Mouse (Mus musculus): Measurements from ENCODE around the gene Cul7. TPM values are rescaled to one million over a fixed set of nuclear protein-coding genes. Genes with fewer than 3 reads are reported as not detected.

The Cul7 gene
- polyA plus RNA-seq, 1 experiment: 15.4 TPM

DNA sequence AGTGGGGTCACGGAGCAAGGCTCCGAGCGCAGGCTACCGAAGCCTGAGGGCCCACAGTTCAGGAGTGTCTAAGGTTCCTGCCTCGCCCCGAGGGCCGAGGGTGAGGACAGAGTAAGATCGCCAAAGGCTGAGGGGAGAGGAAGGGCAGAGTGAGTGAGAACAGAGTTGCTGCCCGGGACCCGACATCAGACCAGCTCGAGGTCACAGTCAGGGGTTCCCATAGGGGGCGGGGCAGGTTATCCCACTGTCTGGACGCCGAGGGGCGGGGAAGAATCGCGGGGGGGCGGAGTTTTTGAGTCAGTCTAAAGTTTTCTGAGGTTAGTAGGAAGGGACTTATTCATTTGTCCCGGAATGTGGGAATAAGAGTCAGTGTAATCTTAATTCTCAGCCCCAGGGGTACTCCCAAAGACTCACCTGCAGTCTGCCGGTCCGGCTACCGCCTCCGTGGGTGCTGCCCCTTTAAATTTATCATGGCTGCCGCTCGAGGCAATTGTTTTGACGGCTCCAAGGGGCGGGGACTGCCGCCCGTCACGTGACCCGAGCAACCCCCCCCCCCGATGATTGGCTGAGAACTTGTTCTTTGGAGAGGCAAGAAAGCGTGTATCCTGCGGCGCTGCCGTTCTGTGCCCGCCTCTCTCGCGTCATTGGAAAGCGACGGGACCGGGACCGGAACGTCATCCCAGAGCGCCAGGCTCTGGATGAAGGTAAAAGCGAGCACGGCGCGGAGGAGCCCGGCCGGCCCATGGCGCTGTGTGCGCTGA is 4.4 kb upstream of the Cul7 start, which contains the start of the genes Klc4 and Mrpl2:
Gene Klc4, minus strand, starts transcription at position 462 of the 761 bp plus-strand sequence.
Gene Mrpl2, plus strand, starts transcription at position 669 of the 761 bp plus-strand sequence.
- TF ChIP-seq CTCF (IDR thresholded peaks at IDR 0.05; ENCODE audit: low read depth, low read length) (no peak), POLR2A (IDR thresholded peaks at IDR 0.05; ENCODE audit: borderline replicate concordance, low read depth, low read length) (no peak)
- Histone ChIP-seq H3K27ac (ENCODE audit: insufficient read depth, low read depth, low read length) (peak within 1 kb of the TSS; percentile 49), H3K4me3 (ENCODE audit: insufficient read depth, low read length) (peak within 1 kb of the TSS; percentile 78), H3K4me1 (ENCODE audit: control insufficient read depth, insufficient read depth, low read length) (peaks cover 18% of the 10 kb centered on the region)

GRCm38 (mm10) chr17:46646322-46646662 is 3.8 kb upstream of the Cul7 start:
- H3K4me3 ChIP-seq (ENCODE audit: insufficient read depth, low read length): peak overlapping the region; percentile 78
- H3K4me1 ChIP-seq (ENCODE audit: control insufficient read depth, insufficient read depth, low read length): peaks cover 20% of the 10 kb centered on the region
- no peak for TF ChIP-seq POLR2A (IDR thresholded peaks at IDR 0.05; ENCODE audit: borderline replicate concordance, low read depth, low read length)
- no peak for TF ChIP-seq CTCF (IDR thresholded peaks at IDR 0.05; ENCODE audit: low read depth, low read length)
- H3K27ac ChIP-seq (ENCODE audit: insufficient read depth, low read depth, low read length): peak overlapping the region; percentile 49

- no peak for TF ChIP-seq POLR2A (IDR thresholded peaks at IDR 0.05; ENCODE audit: borderline replicate concordance, low read depth, low read length)
- TF ChIP-seq CTCF (IDR thresholded peaks at IDR 0.05; ENCODE audit: low read depth, low read length): no peak
Measured at GRCm38 (mm10) chr17:46647279-46647678, 2.9 kb upstream of the Cul7 start.

GRCm38 (mm10) chr17:46648436-46648835 is 1.7 kb upstream of the Cul7 start:
- TF ChIP-seq CTCF (IDR thresholded peaks at IDR 0.05; ENCODE audit: low read depth, low read length) (no peak), POLR2A (IDR thresholded peaks at IDR 0.05; ENCODE audit: borderline replicate concordance, low read depth, low read length) (no peak)
- H3K4me1 ChIP-seq (ENCODE audit: control insufficient read depth, insufficient read depth, low read length): peaks cover 18% of the 10 kb centered on the region
- no peak overlapping the region for H3K4me3 ChIP-seq (ENCODE audit: insufficient read depth, low read length)
- no peak overlapping the region for H3K27ac ChIP-seq (ENCODE audit: insufficient read depth, low read depth, low read length)

More at GRCm38 (mm10) chr17:46647279-46647678, 2.9 kb upstream of the Cul7 start:
- H3K4me3 ChIP-seq (ENCODE audit: insufficient read depth, low read length): no peak overlapping the region
- H3K27ac ChIP-seq (ENCODE audit: insufficient read depth, low read depth, low read length): no peak overlapping the region
- H3K4me1 ChIP-seq (ENCODE audit: control insufficient read depth, insufficient read depth, low read length): peaks cover 18% of the 10 kb centered on the region

DNA sequence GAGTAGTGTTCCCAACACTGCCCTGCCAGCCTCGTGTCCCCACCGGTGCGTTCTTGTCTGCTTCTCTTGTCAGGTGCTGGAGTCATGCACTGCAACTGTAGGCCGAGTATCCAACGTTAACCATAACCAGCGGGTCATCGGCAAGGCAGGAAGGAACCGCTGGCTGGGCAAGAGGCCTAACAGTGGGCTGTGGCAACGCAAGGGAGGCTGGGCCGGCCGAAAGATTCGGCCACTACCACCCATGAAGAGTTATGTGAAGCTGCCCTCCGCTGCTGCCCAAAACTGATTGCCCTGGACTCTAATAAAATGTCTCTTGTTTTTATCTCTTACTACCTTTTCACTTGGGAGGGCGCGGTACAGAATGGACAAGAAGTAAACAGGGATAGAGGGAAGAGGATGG is 326 bp upstream of the Cul7 start:
- Histone ChIP-seq H3K4me3 (ENCODE audit: insufficient read depth, low read length) (peak overlapping the region; percentile 71), H3K4me1 (ENCODE audit: control insufficient read depth, insufficient read depth, low read length) (peaks cover 10% of the 10 kb centered on the region), H3K27ac (ENCODE audit: insufficient read depth, low read depth, low read length) (peak overlapping the region; percentile 54)
- TF ChIP-seq CTCF (IDR thresholded peaks at IDR 0.05; ENCODE audit: low read depth, low read length): no peak
- TF ChIP-seq POLR2A (IDR thresholded peaks at IDR 0.05; ENCODE audit: borderline replicate concordance, low read depth, low read length): no peak

DNA sequence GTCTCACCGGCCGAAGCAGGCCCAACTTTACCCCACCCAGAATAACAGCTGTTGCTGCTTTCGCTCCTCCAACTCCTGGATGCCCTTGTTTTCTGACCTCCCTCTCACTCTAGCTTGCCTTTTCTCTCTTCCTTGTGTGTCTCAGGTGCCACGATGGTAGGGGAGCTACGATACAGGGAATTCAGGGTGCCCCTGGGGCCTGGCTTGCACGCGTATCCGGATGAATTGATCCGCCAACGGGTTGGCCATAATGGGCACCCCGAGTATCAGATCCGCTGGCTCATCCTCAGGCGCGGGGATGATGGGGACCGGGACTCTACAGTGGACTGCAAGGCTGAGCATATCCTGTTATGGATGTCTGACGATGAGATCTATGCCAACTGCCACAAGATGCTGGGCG is 1.2 kb downstream of the Cul7 start:
- Histone ChIP-seq H3K4me1 (ENCODE audit: control insufficient read depth, insufficient read depth, low read length) (peaks cover 10% of the 10 kb centered on the region), H3K27ac (ENCODE audit: insufficient read depth, low read depth, low read length) (no peak overlapping the region)

GRCm38 (mm10) chr17:46651755-46652547 is 1.8 kb downstream of the Cul7 start:
- H3K4me1 ChIP-seq (ENCODE audit: control insufficient read depth, insufficient read depth, low read length): peaks cover 9% of the 10 kb centered on the region
- no peak overlapping the region for H3K27ac ChIP-seq (ENCODE audit: insufficient read depth, low read depth, low read length)
- TF ChIP-seq CTCF (IDR thresholded peaks at IDR 0.05; ENCODE audit: low read depth, low read length) (no peak), POLR2A (IDR thresholded peaks at IDR 0.05; ENCODE audit: borderline replicate concordance, low read depth, low read length) (no peak)
- H3K4me3 ChIP-seq (ENCODE audit: insufficient read depth, low read length): no peak overlapping the region

More for the DNA sequence above, 1.2 kb downstream of the Cul7 start:
- no peak for TF ChIP-seq POLR2A (IDR thresholded peaks at IDR 0.05; ENCODE audit: borderline replicate concordance, low read depth, low read length)
- TF ChIP-seq CTCF (IDR thresholded peaks at IDR 0.05; ENCODE audit: low read depth, low read length): no peak
- H3K4me3 ChIP-seq (ENCODE audit: insufficient read depth, low read length): peak overlapping the region; percentile 71

DNA sequence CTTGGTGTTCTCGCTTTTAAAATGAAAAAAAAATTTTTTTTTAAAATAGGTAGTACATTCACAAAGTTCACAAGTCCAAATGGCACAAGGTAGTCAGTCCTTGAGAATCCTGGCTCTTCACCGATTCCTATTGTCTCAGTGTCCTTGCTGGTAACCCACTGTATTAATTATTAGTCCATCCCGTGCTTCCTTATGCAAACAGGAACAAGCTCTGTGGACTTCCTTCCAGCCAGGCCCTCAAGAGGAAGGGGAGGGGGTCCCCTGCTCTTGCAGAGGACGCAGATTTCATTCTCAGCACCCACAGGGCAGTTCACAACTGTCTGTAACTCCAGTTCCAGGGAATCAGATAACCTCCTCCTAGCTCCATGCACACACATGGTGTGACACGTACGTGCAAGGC is 5.9 kb downstream of the Cul7 start:
- no peak overlapping the region for H3K4me3 ChIP-seq (ENCODE audit: insufficient read depth, low read length)
- no peak overlapping the region for H3K27ac ChIP-seq (ENCODE audit: insufficient read depth, low read depth, low read length)
- TF ChIP-seq POLR2A (IDR thresholded peaks at IDR 0.05; ENCODE audit: borderline replicate concordance, low read depth, low read length): no peak
- TF ChIP-seq CTCF (IDR thresholded peaks at IDR 0.05; ENCODE audit: low read depth, low read length): no peak
- peaks cover 2% of the 10 kb centered on the region; the same call in 1 of the 2 replicates for H3K4me1 ChIP-seq (ENCODE audit: control insufficient read depth, insufficient read depth, low read length)

GRCm38 (mm10) chr17:46661351-46661750 is 11.2 kb downstream of the Cul7 start:
- no peak overlapping the region for H3K4me3 ChIP-seq (ENCODE audit: insufficient read depth, low read length)
- TF ChIP-seq POLR2A (IDR thresholded peaks at IDR 0.05; ENCODE audit: borderline replicate concordance, low read depth, low read length) (no peak), CTCF (IDR thresholded peaks at IDR 0.05; ENCODE audit: low read depth, low read length) (no peak)
- H3K4me1 ChIP-seq (ENCODE audit: control insufficient read depth, insufficient read depth, low read length): no peaks in the 10 kb centered on the region
- H3K27ac ChIP-seq (ENCODE audit: insufficient read depth, low read depth, low read length): no peak overlapping the region

GRCm38 (mm10) chr17:46661981-46662380 is 11.8 kb downstream of the Cul7 start:
- TF ChIP-seq POLR2A (IDR thresholded peaks at IDR 0.05; ENCODE audit: borderline replicate concordance, low read depth, low read length) (no peak), CTCF (IDR thresholded peaks at IDR 0.05; ENCODE audit: low read depth, low read length) (no peak)
- Histone ChIP-seq H3K4me1 (ENCODE audit: control insufficient read depth, insufficient read depth, low read length) (no peaks in the 10 kb centered on the region), H3K4me3 (ENCODE audit: insufficient read depth, low read length) (no peak overlapping the region), H3K27ac (ENCODE audit: insufficient read depth, low read depth, low read length) (no peak overlapping the region)
